Mouse (Mus musculus): ENCODE measurements at regions not wholly inside any gene's neighbourhood (a gene's known extent, or its start where the extent isn't known, plus 50 kb on each side); places are given as distances from the start of the nearest gene placed in this dataset.

GRCm38 (mm10) chr17:61815490-61815889 is 1065.6 kb downstream of the Efna5 start:
- TF ChIP-seq CTCF (IDR thresholded peaks at IDR 0.05; ENCODE audit: low read depth, low read length) (no peak), GATA1 (IDR thresholded peaks at IDR 0.05; ENCODE audit: borderline replicate concordance, low read length) (no peak)
